Mouse (Mus musculus): ENCODE measurements around the gene Clec16a.

Gene Clec16a

GRCm38 (mm10) chr16:10786288-10786687, 241.1 kb downstream of the Clec16a start:
- DNase-seq (ENCODE audit: low spot score in 2 of 2) = peak; percentile 81

GRCm38 (mm10) chr16:10786782-10787547, 241.8 kb downstream of the Clec16a start:
- DNase-seq (ENCODE audit: low spot score in 2 of 2) = no peak

- DNase-seq (ENCODE audit: low spot score in 2 of 2) = no peak
These were observed 242.5 kb downstream of the Clec16a start for GRCm38 (mm10) chr16:10787548-10788058.

- no peak for DNase-seq (ENCODE audit: low spot score in 2 of 2)
These were observed 243.1 kb downstream of the Clec16a start, which contains the start of gene Tnp2 for GRCm38 (mm10) chr16:10788271-10788670. Gene Tnp2 (minus strand): TSS chr16:10788660.

GRCm38 (mm10) chr16:10788866-10789265, 243.7 kb downstream of the Clec16a start:
- DNase-seq (ENCODE audit: low spot score in 2 of 2) = no peak

- DNase-seq (ENCODE audit: low spot score in 2 of 2) = no peak
These were observed 245.6 kb downstream of the Clec16a start, which contains the start of gene Prm3 for GRCm38 (mm10) chr16:10790702-10791101. Gene Prm3 (minus strand): TSS chr16:10790914.
